Mouse (Mus musculus): ENCODE measurements around the gene BC117090. TPM values are rescaled to one million over a fixed set of nuclear protein-coding genes. Genes with fewer than 3 reads are reported as not detected.

BC117090 gene
- 4.0 and 6.3 TPM in 2 replicates for polyA plus RNA-seq (2012; rRNA removed)

DNA sequence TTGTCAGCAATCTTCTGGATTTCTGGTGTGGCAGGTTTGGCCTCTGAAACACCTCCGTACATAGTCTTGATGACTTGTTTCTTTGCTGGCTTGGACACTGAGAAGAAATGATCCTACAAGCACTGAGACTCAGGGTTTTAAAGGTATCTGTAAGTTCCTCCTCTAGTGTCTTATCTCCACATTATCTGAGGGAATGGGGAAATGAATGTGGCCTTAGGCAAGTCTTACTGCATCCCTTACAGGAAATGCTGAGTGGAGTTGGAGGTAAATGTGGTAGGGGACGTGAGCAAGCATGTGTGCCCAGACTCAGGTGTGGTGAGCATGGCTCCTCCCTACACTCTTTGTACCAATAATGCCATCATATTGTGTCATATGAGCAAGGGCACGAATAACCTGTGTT, at the start of gene BC117090:
Gene BC117090, minus strand, starts transcription at position 101 of the 400 bp plus-strand sequence.

DNA sequence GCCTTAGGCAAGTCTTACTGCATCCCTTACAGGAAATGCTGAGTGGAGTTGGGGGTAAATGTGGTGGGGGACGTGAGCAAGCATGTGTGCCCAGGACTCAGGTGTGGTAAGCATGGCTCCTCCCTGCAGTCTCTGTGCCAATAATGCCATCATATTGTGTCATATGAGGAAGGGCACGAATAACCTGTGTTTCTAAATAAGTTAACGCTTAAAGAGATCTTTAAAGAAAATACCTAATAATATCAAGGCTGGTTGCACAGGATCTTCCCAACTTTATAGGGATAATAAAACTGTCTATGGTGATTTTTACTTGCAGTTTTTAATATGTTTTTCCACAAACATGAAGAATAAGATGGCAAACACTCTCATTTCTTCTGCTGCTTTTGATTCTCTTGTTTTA, 33.5 kb upstream of the BC117090 start, which contains the start of gene BC100530:
Gene BC100530, minus strand, starts transcription at position 101 of the 400 bp plus-strand sequence.

DNA sequence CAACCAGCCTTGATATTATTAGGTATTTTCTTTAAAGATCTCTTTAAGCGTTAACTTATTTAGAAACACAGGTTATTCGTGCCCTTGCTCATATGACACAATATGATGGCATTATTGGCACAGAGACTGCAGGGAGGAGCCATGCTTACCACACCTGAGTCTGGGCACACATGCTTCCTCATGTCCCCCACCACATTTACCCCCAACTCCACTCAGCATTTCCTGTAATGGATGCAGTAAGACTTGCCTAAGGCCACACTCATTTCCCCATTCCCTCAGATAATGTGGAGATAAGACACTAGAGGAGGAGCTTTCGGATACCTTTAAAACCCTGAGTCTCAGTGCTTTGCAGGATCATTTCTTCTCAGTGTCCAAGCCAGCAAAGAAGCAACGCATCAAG, 57.3 kb downstream of the BC117090 start, which contains the start of gene Stfa1:
Gene Stfa1, plus strand, starts transcription at position 156 of the 400 bp plus-strand sequence.

Other genes with a start within 250 kb of the BC117090 start
- gene Csta1, start 203.1 kb downstream of the BC117090 start, polyA plus RNA-seq (2012; rRNA removed), result not detected in 2 replicates
- gene Stfa2l1, start 177.5 kb downstream of the BC117090 start, polyA plus RNA-seq (2012; rRNA removed), result 413 and 598 TPM in 2 replicates
- gene Gm5483, start 150.1 kb downstream of the BC117090 start, polyA plus RNA-seq (2012; rRNA removed), result 775 and 1,146 TPM in 2 replicates
- 10.4 and 17.3 TPM in 2 replicates for gene Gm5416, start 123.9 kb downstream of the BC117090 start, polyA plus RNA-seq (2012; rRNA removed)
- 97.2 and 148 TPM in 2 replicates for gene 2010005H15Rik, start 112.9 kb downstream of the BC117090 start, polyA plus RNA-seq (2012; rRNA removed)
- 604 and 855 TPM in 2 replicates for gene Stfa1, start 57.4 kb downstream of the BC117090 start, polyA plus RNA-seq (2012; rRNA removed)
- 533 and 736 TPM in 2 replicates for gene BC100530, start 33.4 kb upstream of the BC117090 start, polyA plus RNA-seq (2012; rRNA removed)
- gene Stfa2, start 74.1 kb upstream of the BC117090 start, polyA plus RNA-seq (2012; rRNA removed), result 252 and 335 TPM in 2 replicates
- 441 and 635 TPM in 2 replicates for gene Stfa3, start 121.1 kb upstream of the BC117090 start, polyA plus RNA-seq (2012; rRNA removed)
- under 0.01 TPM in 1 of 2 replicates, not detected in the other for gene Casr, start 227.8 kb upstream of the BC117090 start, polyA plus RNA-seq (2012; rRNA removed)